Mouse (Mus musculus) megakaryocyte, embryonic 14.5 days (primary cell): Measurements from ENCODE around the gene Olfr1231.

Source experiments
- FLI1 ChIP-seq: IDR thresholded peaks from 2 replicates; pipeline ENCODE4 v1.6.1; 2012; ENCODE audit warnings: low read length, inconsistent platforms, mixed read lengths
- GATA1 ChIP-seq: IDR thresholded peaks from 3 replicates; pipeline ENCODE4 v1.6.1; 2012; ENCODE audit warnings: mixed read lengths, low read length, inconsistent platforms, borderline replicate concordance

- TF ChIP-seq FLI1 (no peak), GATA1 (no peak)
Observed at GRCm38 (mm10) chr2:89297168-89297567, 9.7 kb downstream of the Olfr1231 start, which contains the start of gene Olfr1230.
